Mouse (Mus musculus) gastrocnemius, postnatal 10 days (tissue): ENCODE measurements around the gene Ltf. TPM values are rescaled to one million over a fixed set of nuclear protein-coding genes. Genes with fewer than 3 reads are reported as not detected.

Experiments
- DNase-seq: peaks from one replicate; pipeline ENCODE4 v3.0.0; 2021; ENCODE audit warnings: mixed read lengths
- total RNA-seq, 2 experiments: library from RNA; stranded (reverse); gene quantifications; 2 replicates each; pipeline ENCODE4 v1.2.3; 2021

Ltf gene
- total RNA-seq, 2 experiments from 2014 or later, result 1.1 to 10.1 TPM

- no peak for DNase-seq
Measured at GRCm38 (mm10) chr9:111088886-111089285, 69.8 kb downstream of the Ltf start.

Other genes starting within 250 kb of the Ltf start
- not detected for gene Prss42, start 221.1 kb upstream of the Ltf start, total RNA-seq
- gene Prss44, start 205.3 kb upstream of the Ltf start, total RNA-seq, result not detected
- gene Prss43, start 192.6 kb upstream of the Ltf start, total RNA-seq, result not detected
- not detected for gene Prss45, start 184.7 kb upstream of the Ltf start, total RNA-seq
- gene Prss46, start 174.8 kb upstream of the Ltf start, total RNA-seq, result under 1 TPM in 1 of 2 experiments, not detected in 1; 0.29 TPM
- gene Prss50, start 161.3 kb upstream of the Ltf start, total RNA-seq, result under 1 TPM in 1 of 2 experiments, not detected in 1; 0.41 TPM
- gene Als2cl, start 139.4 kb upstream of the Ltf start, total RNA-seq, result 1 to 10 TPM; 4.5 to 9.7 TPM
- gene Tmie, start 139.2 kb upstream of the Ltf start, total RNA-seq, result under 1 TPM; 0.47 to 0.54 TPM
- gene Fam240a, start 102.4 kb upstream of the Ltf start, total RNA-seq, result under 1 TPM in 1 of 2 experiments, not detected in 1; 0.99 TPM
- not detected for gene Tdgf1, start 73.1 kb upstream of the Ltf start, total RNA-seq
- 10 to 100 TPM; 10.6 to 13.7 TPM for gene Lrrc2, start 67.7 kb upstream of the Ltf start, total RNA-seq
- under 1 TPM; 0.92 to 0.93 TPM for gene Rtp3, start 28.7 kb upstream of the Ltf start, total RNA-seq
- gene Ccrl2, start 38.2 kb downstream of the Ltf start, total RNA-seq, result 1 to 10 TPM; 4.7 to 4.8 TPM
- 10 to 100 TPM; 72.3 to 80.8 TPM for gene Lrrfip2, start 98.3 kb downstream of the Ltf start, total RNA-seq